Mouse (Mus musculus): ENCODE data around the gene Adam17. TPM values are rescaled to one million over a fixed set of nuclear protein-coding genes. Genes with fewer than 3 reads are reported as not detected.

Gene Adam17
- polyA plus RNA-seq, 1 experiment from 2014 or later = 40.4 TPM

DNA sequence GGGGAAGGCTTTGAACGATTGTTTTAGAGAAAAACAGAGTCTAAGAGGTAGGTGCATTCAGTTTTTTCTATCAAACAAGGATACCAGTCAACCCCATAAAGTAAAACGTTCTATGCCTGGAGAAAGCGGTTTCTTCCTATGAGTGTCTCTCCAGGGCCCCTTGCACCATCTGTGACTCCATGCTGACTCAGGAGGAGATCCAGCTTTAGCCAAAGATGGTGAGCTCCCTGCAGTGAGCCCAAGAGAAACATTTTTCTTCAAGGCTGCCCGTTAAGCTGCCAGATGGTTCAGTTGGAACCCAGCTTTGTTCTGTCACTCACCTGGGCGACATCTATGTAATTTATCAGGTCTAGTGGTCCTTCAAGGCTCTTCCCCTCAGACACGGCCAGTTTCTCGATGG, 99.0 kb downstream of the Adam17 start:
- peaks cover 21% of the 10 kb centered on the region for H3K36me3 ChIP-seq (ENCODE audit: control insufficient read depth, insufficient read depth, low read length)

More for the DNA sequence above, 99.0 kb downstream of the Adam17 start:
- Histone ChIP-seq H3K9ac (replicated peaks; ENCODE audit: low read depth, low read length) (no peak overlapping the region), H3K4me1 (ENCODE audit: control insufficient read depth, insufficient read depth, low read length) (no peaks in the 10 kb centered on the region), H3K27ac (ENCODE audit: low read length) (no peak overlapping the region), H3K4me2 (replicated peaks; ENCODE audit: low read depth, low read length) (no peak overlapping the region), H3K9me3 (ENCODE audit: control insufficient read depth, low read depth, low read length) (no peaks in the 10 kb centered on the region), H3K4me3 (ENCODE audit: low read depth, low read length) (no peak overlapping the region), H3K27me3 (ENCODE audit: control insufficient read depth, insufficient read depth, low read length) (no peaks in the 10 kb centered on the region)
- 85% methylated on average over 7 of the region's 7 CpGs for WGBS
- no peak for ATAC-seq (ENCODE audit: insufficient number of reproducible peaks, insufficient read depth, low FRiP score, low read depth)

Other genes with a start within 250 kb of the Adam17 start
- 105 and 112 TPM in 2 replicates for gene Cpsf3, start 88.2 kb downstream of the Adam17 start, polyA plus RNA-seq (2014; fragmentation: Nextera tagmentation; extraction: Ambion mirVana)
- 51.0 and 57.6 TPM in 2 replicates for gene Itgb1bp1, start 87.3 kb downstream of the Adam17 start, polyA plus RNA-seq (2014; fragmentation: Nextera tagmentation; extraction: Ambion mirVana)
- gene Iah1, start 57.2 kb downstream of the Adam17 start, polyA plus RNA-seq (2014; fragmentation: Nextera tagmentation; extraction: Ambion mirVana) = 46.6 and 49.5 TPM in 2 replicates
- 763 and 797 TPM in 2 replicates for gene Ywhaq, start 44.0 kb upstream of the Adam17 start, polyA plus RNA-seq (2014; fragmentation: Nextera tagmentation; extraction: Ambion mirVana)

Measured in stomach, embryonic 14.5 days (tissue).